Mouse (Mus musculus): Measurements from ENCODE around the gene Vmn1r94.
"Not testable (repeated sequence)": the region's sequence is repeated elsewhere in the genome, so short reads cannot be mapped to it uniquely, and the experiment has no call there.

GRCm38 (mm10) chr7:20193410-20193809, 25.2 kb upstream of the Vmn1r94 start, which contains the start of gene Vmn1r95:
- TF ChIP-seq CTCF, EP300 (IDR thresholded peaks at IDR 0.05): not testable (repeated sequence)

All from lung, postnatal 0 days (tissue).